Mouse (Mus musculus) layer of hippocampus, postnatal 25 days (tissue): ENCODE measurements around the gene Xylt1. TPM values are rescaled to one million over a fixed set of nuclear protein-coding genes. Genes with fewer than 3 reads are reported as not detected.
A peak's percentile ranks its signal among the peaks of the same experiment; 100 is the strongest.

Experiments used
- DNase-seq, 2 experiments: peaks; one replicate each; pipeline ENCODE4 v3.0.0; 2022; ENCODE audit warnings: mixed read lengths in 2 of 2, low spot score in 1 of 2; ENCODE audit errors: extremely low spot score in 1 of 2
- total RNA-seq, 2 experiments: library from RNA; stranded (reverse); gene quantifications; 2 replicates each; pipeline ENCODE4 v1.2.3; 2021

The Xylt1 gene
- 10 to 100 TPM; 43.1 to 56.9 TPM for total RNA-seq

DNA sequence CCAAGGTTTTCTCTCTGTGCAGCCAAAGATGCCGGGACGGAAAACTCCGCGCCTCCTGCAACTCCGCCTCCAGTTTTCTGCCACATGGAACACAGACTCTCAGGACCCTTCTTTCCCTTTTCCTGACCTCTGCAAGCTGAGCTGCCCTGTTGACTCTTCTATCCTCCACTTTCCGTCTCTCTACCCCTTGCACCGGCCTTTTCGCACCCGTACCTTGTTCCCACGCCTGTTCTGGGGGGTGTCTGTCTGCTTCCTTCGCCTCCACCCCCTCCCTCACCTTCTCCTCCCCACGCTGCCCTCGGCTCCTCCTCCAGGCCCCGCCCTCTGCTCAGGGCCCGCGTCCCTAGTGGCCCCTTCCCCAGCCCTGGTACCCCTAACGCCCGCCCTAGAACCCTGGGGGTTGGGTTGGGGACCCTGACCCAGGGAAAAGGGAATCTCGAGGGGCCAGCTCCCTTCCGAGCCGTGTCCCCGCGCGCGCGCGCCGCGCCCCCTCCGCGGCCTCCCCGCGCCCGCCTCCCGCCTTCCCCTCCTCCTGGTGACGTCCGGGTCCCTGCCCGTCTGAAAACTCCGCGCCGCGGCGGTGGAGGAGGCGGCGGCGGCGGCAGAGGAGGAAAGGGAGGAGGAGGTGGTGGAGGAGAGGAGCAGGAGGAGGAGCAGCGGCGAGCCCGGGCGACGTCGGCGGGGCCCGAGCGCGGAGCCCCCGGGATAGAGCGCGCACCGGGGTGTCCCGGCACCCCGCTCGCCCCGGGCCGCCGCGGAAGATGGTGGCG is at the start of gene Xylt1:
Xylt1 (plus strand) TSS at position 562 of the 770 bp plus-strand sequence.
- peak; percentile 70 to 75 for DNase-seq

DNA sequence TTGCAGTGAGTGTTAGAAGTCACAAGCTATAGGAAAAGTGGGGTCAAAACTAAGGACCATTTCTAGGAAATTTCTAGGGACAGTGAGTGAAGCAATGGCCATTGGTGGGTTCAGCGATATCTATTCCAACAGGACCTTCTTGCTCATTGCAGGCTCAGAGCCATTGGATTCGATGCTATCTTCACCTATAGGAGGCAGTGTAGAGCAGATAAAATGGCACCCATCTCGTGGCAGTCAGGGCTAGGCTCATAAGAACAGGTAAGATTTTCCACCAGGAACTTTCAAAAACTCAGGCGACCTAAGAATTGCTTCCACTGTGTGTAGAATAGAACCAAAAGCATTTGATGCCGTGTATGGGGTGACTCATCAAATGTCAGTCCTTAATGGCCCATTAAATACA is 46.8 kb upstream of the Xylt1 start:
- no peak for DNase-seq

DNA sequence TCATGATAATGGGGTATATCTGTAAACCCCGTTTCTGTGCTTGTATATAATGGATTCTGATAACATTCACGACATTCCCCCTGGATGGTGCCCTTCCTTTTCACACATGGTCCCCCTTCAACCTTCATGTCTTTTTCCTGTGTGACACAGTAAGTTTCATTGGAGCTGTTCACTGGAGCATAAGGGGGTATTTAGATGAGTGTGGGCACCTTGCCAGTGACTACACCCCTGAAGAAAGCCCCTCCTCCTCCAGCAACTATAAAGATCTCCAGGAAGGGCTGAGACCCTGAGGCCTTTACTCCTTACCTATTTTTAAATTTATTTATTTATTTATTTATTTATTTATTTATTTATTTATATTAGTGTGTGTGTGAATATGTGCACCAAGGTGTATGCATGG is 24.5 kb upstream of the Xylt1 start:
- DNase-seq = no peak

DNA sequence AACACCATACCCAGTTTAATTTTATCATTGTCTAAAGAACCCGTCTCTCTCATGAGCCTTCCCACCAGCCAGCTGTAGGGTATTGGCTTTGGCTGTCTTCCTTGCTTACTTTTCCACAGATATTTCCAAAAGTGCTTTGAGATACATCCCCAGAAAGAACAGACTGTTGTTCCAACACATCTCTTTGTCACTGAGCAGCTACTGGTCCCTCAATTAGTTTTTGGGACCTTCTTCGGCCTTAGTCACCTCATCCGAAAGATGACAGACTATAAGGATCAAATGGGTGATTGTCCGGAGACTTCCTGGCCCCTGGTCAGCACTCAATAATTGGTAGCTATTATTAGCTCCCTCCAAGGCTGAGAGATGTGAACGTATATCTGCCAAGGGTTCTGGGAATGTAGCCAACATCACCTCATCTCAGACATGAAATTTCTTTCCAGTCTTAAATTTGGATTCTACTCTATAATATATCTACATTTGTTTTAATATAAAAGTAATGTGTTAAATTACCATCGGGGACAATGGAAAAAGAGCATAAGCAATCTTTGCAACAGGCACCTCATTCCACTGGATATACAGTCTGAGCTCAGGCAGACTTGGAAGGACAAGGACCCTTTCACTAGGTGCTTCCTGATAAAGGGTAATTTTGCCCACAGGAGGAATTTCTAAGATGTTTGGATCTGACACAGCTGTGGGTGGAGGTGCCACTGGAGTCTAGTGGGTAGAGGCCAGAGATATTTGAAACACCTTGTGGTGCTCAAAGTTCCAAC is 23.2 kb upstream of the Xylt1 start:
- no peak for DNase-seq

DNA sequence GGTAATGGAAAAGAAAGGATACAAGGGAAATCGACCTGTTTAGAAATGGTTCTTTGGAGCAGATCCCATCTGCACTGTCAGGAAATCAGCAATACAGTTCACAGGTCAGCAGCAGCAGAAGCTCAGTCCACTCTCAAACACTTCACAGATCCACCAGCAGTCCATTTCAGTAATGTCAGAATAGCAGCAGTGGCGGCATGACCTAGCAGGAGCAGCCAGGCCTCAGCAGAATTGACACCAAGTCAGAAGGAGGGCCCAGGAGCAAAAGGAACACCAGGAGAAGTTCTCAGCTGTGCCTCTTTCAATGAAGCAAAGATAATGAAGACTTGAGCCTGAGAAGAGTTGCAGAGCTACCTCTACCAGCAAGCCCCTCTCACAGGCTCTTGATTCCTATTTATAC is 19.5 kb upstream of the Xylt1 start:
- DNase-seq = no peak

DNA sequence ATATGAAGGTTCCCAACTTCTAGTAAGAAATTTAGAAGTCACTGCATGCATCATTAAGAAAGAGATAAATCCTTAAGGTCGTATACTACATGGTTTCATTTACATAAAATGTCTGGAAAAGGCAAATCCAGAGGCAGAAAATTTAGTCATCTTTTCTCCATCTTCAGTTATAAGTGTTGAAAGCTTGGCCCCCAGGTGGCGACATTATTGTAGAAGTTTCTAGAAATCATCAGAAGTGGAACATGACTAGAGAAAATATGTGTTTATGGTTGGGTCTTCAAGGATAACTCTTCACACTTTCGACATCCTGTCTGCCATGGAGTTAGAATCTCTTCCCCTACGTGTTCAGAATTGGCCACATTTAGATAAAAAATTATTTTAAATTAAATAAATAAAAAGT is 18.3 kb upstream of the Xylt1 start:
- DNase-seq = no peak

DNA sequence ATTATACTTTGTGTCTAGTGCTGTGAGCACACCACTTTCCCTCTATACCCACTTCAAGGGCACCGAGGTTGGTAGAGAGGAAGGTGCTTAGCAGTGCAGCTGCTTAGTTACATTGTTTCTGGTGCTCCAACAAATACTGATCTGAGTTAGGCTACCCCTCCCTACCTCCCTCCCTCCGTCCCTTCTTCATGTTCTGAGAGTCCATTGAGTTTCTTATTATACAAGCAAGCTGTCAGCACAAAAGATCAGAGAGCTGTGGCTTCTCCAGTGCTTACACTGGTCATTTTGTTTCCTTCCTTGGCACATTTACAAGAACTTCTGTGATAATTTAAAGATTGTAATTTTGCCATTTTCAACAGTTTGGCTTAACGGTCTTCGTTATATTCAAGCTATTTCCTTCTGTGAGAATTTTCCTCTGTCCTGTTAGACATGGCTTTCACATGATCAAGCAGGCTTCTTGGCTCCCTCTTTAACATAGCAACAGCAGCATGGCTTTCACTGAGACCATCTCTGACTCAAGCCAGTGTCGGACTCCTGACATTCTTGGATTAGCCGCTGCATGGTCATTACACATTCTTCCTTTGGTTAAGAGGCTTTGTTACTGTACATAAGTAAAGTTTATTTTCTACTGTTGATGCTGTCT is 12.0 kb upstream of the Xylt1 start:
- no peak for DNase-seq

DNA sequence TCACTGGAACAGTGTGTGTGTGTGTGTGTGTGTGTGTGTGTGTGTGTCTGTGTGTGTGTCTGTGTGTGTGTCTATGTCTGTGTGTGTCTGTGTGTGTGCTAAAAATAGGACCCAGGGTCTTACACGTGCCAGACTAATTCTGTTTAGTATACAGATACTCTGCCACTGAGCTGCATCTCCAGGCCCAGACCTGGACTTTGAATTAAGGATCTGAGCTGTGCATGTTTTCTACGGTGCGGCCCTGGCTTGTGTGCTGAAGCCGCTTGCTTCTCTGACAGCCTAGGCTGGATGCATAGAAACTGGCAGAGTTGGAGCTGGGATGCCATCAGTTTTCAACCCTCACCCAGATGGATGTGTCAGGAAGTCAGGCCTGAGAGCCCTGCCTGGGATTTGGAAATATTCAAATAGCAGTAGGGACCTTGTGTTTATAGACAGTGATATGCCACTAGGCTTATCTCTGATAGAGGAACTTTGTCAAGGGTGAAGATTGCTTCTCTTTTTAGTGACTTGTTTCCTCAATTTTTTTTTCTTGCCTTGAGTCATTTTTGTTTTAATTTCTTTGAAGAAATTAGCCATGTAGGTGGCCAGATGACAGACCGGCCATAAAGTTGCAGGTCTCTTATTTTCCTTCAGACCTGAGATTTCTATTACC is 11.4 kb upstream of the Xylt1 start:
- no peak for DNase-seq

DNA sequence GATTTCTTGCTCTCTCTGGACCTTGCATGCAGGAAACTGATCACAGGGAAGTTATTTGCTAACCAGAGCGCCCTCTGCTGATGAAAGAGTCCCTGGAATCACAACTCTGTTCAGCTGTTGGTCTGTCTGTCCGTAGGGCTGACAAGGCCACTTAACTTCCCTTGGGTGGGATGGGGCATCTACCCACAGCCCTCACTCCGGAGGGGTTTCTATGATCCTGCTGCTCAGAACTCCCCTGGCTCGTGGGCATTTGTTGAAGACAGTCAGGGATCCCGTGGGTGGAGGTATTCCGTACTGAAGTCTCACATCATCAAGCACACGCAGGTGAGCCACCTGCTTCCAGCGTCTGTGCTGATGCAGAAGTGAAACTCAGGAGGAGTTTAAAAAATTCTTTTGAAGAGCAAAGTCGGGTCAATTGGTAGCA is 4.9 kb upstream of the Xylt1 start:
- DNase-seq = peak; percentile 61 to 79

DNA sequence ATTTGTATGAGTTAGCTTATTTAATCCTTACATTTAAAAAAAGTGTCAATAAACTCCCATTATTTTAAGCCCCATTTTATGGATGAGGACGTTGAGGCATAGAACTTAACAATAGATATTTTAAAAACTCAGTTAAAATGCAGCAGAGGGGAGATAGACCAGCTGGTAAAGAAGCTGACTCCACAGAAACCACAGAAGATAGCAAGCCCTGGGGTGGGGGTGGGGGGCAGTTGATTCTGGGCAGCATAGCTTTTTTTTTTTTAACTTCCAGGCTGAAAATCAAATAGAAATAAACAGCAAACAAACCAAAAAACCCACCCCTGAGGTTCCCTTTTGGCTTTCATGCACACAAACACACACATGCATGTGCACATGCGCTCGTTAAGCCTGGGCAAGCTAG is 3.6 kb upstream of the Xylt1 start:
- DNase-seq = no peak

DNA sequence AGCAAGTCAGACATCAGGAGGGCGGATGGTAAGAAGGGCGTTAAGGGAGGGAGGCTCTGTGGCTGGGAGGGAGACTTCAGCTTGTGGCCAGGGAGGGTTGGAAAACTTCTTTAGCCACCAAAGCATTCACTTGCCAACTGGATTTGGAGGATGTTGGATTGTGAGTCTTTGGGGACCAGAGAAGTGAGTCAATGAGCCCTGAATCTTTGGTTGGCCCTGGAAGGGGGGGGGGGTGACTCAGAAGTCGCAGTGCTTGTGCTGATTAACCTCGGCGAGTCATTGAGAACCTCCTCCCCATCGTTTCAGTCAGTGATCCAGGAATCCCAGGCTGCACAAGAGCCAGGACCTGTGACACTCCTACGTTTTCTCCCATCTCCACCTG is 752 bp upstream of the Xylt1 start:
- DNase-seq = no peak

DNA sequence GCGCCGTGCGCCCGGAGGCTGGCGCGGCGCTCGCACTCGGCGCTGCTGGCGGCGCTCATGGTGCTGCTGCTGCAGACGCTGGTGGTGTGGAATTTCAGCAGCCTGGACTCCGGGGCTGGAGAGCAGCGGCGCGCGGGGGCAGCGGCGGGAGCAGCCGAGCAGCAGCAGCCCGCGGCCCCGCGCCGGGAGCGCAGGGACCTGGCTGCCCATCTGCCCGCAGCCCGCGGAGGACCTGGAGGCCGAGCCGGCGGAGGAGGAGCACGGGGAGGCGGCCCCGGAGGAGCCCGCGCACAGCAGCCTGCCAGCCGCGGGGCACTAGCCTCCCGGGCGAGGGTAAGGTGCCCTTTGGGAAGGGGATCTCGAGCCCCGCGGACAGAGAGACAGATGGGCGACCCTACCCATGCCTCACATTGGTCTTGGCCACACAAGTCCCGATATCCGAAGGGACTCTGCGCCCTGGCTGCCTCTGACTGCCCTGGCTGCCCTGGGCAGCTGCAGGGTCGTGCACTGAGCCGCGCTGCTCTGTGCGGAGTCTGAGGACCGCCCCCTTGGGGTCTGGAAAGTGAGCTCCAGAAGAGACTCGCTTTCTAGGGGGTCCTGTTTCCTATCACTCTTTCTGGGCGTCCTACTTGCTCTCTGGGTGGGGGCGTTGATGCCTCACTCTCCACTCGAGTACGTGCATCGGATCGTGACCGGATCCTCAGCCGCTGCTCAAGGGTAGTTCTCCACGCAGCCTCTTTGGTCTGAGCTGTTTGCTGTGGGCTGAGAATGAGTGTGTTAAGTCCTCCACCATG is 606 bp downstream of the Xylt1 start:
- DNase-seq = no peak

DNA sequence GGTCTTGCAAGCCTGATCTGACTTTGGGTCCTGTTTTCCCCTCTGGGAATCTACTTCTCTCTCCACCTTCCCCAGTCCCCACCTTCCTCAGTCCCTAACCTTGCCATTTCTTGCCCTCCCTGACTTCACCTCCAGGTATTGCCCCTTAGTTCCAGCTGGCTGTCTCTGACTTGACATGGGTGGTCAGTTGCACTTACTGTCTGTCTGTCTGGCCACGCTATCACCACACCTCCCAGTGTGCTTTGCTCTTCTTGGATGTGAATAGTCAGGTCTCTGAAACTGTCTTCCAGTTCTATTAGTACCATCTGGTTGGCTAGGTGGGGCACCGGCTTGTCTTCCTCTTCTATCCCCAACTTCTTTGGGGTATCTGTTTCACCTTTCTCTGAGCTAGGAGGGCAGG is 1.2 kb downstream of the Xylt1 start:
- no peak for DNase-seq

DNA sequence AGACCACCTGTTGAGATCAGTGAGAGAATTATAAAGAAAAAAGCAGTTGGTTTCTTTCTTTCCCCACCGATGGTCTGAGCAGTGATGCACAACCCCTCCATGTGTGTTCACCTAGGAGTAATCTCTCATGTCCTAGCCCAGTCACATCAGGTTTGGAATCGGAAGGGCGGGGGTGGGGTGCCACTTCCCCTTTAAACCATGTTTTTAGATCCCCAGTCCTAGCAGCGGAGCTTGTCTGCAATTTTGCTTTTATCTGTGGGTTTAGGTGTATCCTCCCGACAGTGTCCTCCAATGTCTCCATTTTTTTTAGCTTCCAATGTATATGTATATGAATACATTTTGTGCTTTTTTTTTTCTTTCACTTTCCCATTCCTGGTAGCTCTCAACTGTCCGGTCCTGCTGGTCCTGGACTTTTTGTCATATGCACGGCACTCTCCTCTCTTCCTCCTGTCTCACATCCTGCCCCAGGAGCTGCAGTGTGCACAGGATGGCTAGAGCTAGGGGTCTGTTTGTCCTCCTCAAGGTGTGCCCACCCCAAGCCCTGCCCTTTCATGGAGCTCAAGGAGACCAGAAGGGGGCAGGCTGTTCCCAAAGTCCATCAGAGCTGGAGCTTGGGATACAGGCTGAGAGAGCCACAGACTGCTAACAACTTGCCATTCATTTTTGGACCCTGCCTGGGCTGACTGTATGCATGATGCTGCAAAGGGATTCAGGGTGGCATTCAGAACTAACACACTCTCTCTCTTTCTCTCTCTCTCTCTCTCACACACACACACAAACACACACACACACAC is 2.6 kb downstream of the Xylt1 start:
- DNase-seq = peak in 1 of 2 experiments; percentile 57

DNA sequence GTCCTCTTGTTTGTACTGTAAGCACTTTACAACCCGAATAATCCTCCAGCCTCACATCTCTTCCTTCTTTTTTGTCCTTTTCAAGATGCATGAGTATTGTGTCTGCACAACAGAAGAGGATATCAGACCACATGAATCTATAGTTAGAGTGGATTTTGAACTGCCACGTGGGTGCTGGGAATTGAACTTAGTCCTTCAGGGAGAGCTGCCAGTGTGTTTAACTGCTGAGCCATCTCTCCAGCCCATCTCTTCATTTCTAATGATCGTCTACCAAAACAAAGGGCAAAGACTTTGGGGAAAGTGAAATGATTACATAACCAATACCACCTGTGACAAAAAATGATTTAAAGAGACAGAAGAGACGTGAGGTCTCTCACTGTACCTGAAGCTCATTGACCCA is 5.6 kb downstream of the Xylt1 start:
- DNase-seq = no peak

DNA sequence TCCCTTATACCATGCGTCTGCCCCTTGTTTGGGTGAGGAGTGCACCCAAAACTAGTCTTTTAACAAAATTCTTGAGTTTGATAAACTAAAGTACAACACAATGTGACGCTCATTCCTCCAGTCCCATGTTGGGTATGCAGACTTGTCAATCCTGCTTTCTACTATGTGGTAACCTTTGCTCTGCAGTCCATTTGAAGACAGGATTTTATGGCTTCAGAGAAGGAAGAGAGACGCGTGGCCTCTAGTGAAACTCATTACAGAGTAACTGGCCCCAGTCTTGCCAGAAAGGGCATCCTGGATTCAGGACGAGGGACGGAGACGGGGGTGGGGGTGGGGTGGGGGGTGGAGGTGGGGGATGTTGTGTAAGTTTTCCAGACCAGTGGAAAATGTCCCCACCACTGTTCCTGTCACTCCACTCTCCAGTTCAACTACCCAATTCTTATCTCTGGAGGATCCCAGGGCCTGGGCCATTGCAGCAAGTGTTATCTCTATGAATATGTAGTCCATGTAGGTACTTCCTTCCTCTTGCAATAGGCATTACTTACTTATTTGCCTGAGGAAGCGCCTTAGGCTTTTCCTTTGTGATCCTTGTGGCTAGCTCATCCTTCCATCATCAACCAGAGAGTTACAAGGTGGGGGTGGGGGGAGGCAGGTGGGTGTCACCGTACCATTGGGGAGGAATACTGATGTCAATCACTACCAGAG is 7.7 kb downstream of the Xylt1 start:
- no peak for DNase-seq

DNA sequence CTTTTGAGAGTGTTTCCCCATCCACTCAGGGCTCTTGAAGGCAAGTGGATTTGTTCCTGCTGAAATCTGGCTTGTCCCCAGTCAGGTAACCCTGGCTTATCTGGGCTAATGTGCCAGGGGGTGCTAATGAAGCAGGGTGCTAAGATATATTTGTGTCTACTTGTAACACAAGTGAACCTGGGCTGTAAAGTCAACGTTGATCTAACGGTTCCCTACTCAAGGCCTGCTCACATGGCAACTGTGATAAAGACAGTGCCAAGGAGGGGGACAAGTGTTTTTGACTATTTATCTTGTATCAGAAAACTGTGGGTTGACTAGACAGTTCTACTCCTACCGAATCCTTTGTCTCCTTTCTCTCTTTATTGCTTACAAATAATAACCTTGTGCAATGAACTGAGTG is 8.3 kb downstream of the Xylt1 start:
- DNase-seq = no peak

DNA sequence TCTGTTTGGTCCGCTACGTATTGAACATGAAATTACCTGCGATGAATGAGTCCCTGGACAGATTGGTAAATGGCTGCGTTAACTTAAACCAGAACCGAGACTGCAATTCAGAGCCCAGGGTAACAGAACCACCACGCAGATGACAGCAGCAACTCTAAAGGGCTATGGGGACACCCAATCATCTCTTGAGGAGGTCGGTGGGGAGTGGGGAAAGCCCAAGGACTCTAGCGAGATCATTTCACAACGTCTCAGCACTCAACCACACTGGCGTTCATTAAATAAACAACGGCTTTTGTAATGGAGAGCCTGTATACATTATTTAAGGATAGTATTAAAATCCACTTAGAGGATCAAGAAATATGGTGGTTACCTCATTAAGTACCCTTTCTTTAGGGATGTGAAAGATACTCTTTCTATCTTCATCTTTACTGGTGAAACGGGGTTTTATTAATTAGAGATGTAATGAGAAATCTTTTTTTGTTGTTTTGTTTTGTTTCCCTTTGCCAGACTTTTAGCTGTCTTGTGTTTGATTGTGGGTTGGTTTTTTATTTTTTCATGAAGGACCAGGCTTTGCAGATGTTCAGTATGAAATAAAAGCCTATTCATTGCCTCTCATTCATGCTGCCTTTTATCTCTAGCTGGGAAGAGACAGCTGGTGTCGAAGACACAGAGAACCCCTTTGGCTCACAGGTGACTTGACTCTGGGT is 12.2 kb downstream of the Xylt1 start:
- no peak for DNase-seq
